Mouse (Mus musculus) retina, postnatal 1 day (tissue): ENCODE results near the gene Cwh43.
A peak's percentile ranks its signal among the peaks of the same experiment; 100 is the strongest.

Experiments
- DNase-seq: peaks from one replicate; pipeline ENCODE4 v3.0.0-alpha.2; 2012

The Cwh43 gene

GRCm38 (mm10) chr5:73401341-73401740, 4.5 kb upstream of the Cwh43 start:
- no peak for DNase-seq

GRCm38 (mm10) chr5:73402911-73403310, 3.0 kb upstream of the Cwh43 start:
- no peak for DNase-seq

GRCm38 (mm10) chr5:73403311-73404068, 2.4 kb upstream of the Cwh43 start:
- no peak for DNase-seq

- DNase-seq = peak; percentile 22
These were observed 1.1 kb upstream of the Cwh43 start for GRCm38 (mm10) chr5:73404790-73405189.

- DNase-seq = no peak
These were observed 986 bp downstream of the Cwh43 start for GRCm38 (mm10) chr5:73406861-73407260.

- no peak for DNase-seq
These were observed 4.1 kb downstream of the Cwh43 start for GRCm38 (mm10) chr5:73409970-73410369.

GRCm38 (mm10) chr5:73411771-73412170, 5.9 kb downstream of the Cwh43 start:
- no peak for DNase-seq

- no peak for DNase-seq
These were observed 8.3 kb downstream of the Cwh43 start for GRCm38 (mm10) chr5:73414172-73414571.

- no peak for DNase-seq
These were observed 13.3 kb downstream of the Cwh43 start for GRCm38 (mm10) chr5:73419045-73419695.

- DNase-seq = no peak
These were observed 20.9 kb downstream of the Cwh43 start for GRCm38 (mm10) chr5:73426824-73427223.

GRCm38 (mm10) chr5:73431581-73431980, 25.7 kb downstream of the Cwh43 start:
- DNase-seq = peak; percentile 83

- no peak for DNase-seq
These were observed 26.9 kb downstream of the Cwh43 start for GRCm38 (mm10) chr5:73432805-73433204.

- DNase-seq = no peak
These were observed 28.9 kb downstream of the Cwh43 start for GRCm38 (mm10) chr5:73434764-73435163.

- DNase-seq = no peak
These were observed 36.3 kb downstream of the Cwh43 start for GRCm38 (mm10) chr5:73442176-73442575.

- no peak for DNase-seq
These were observed 44.4 kb downstream of the Cwh43 start for GRCm38 (mm10) chr5:73450276-73450675.

GRCm38 (mm10) chr5:73454502-73455306, 48.8 kb downstream of the Cwh43 start:
- DNase-seq = no peak

GRCm38 (mm10) chr5:73455307-73455687, 49.4 kb downstream of the Cwh43 start:
- no peak for DNase-seq

- no peak for DNase-seq
These were observed 62.9 kb downstream of the Cwh43 start for GRCm38 (mm10) chr5:73468462-73469433.

GRCm38 (mm10) chr5:73474412-73475405, 68.8 kb downstream of the Cwh43 start:
- no peak for DNase-seq

GRCm38 (mm10) chr5:73480700-73481099, 74.8 kb downstream of the Cwh43 start, which contains the start of gene Dcun1d4:
TSS of gene Dcun1d4 (plus strand) at chr5:73481000.
- no peak for DNase-seq

GRCm38 (mm10) chr5:73481401-73481800, 75.5 kb downstream of the Cwh43 start:
- DNase-seq = no peak
